Mouse (Mus musculus): ENCODE data around the gene Aph1b.

DNA sequence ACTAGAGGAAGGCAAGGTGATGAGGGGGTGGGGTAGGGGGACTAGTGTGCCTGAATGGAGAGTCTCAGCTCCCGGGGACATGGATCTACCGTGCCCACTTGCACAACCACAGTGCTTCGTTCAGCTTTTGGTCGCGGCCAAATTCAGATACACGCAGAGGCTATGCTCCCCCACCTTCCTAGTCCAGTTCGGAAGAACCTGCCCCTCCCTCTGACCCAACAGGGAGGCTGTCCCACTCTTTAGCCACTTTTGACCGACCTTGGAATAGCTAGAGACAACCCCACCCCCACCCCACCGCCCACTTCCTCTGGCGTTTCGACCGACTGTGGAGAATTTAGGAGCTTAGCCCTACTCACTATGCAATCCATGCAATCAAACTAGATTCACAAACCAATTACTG, 6.7 kb upstream of the Aph1b start:
- no peak for TF ChIP-seq ZC3H11A (IDR thresholded peaks at IDR 0.05; ENCODE audit: borderline replicate concordance, low read depth, low read length)
- TF ChIP-seq MAFK (IDR thresholded peaks at IDR 0.05; ENCODE audit: insufficient read depth, low read depth, low read length): no peak
- no peak for TF ChIP-seq CHD2 (IDR thresholded peaks at IDR 0.05; ENCODE audit: low read depth, low read length)
- TF ChIP-seq ZNF384 (IDR thresholded peaks at IDR 0.05; ENCODE audit: low read depth, low read length): no peak
- no peak for TF ChIP-seq HCFC1 (IDR thresholded peaks at IDR 0.05; ENCODE audit: borderline replicate concordance, insufficient read depth, low read length)

Measured in ES-E14 (cell line).